Mouse (Mus musculus) midbrain, embryonic 14.5 days (tissue): ENCODE results near the gene Rcbtb2. TPM values are rescaled to one million over a fixed set of nuclear protein-coding genes. Genes with fewer than 3 reads are reported as not detected.

Experiments used
- ATAC-seq: fragments of 200-750 bp; cut with Nextera tagmentation; 2 replicates; pipeline ENCODE4 v1.8.0; 2017; ENCODE audit warnings: moderate number of reproducible peaks, moderate library complexity; ENCODE audit not compliant: low FRiP score, low TSS enrichment
- DNase-seq: peaks from one replicate; pipeline ENCODE4 v3.0.0-alpha.2; 2015
- H3K27ac ChIP-seq: fragments of 300-500 bp; sonication (generic); replicated peaks from 2 replicates; pipeline ENCODE4 v1.5.1; 2014; ENCODE audit warnings: mild to moderate bottlenecking, low read depth, low read length, moderate library complexity
- H3K27me3 ChIP-seq: fragments of 300-500 bp; sonication (generic); 2 replicates; pipeline ENCODE4 v1.6.1; 2014; ENCODE audit warnings: low read length, control low read depth, mixed read lengths; ENCODE audit not compliant: control insufficient read depth, insufficient read depth
- H3K36me3 ChIP-seq: fragments of 300-500 bp; sonication (generic); 2 replicates; pipeline ENCODE4 v1.6.1; 2014; ENCODE audit warnings: low read length, control low read depth; ENCODE audit not compliant: control insufficient read depth, insufficient read depth
- H3K4me1 ChIP-seq: fragments of 300-500 bp; sonication (generic); 2 replicates; pipeline ENCODE4 v1.6.1; 2014; ENCODE audit warnings: mild to moderate bottlenecking, antibody characterized with exemption, low read length, control low read depth; ENCODE audit not compliant: control insufficient read depth, insufficient read depth
- H3K4me2 ChIP-seq: fragments of 300-500 bp; sonication (generic); 2 replicates; pipeline ENCODE4 v1.6.1; 2014; ENCODE audit warnings: mild to moderate bottlenecking, low read length, moderate library complexity
- H3K4me3 ChIP-seq: fragments of 300-500 bp; sonication (generic); replicated peaks from 2 replicates; pipeline ENCODE4 v1.5.1; 2014; ENCODE audit warnings: low read depth, low read length
- H3K9ac ChIP-seq: fragments of 300-500 bp; sonication (generic); replicated peaks from 2 replicates; pipeline ENCODE4 v1.6.1; 2014; ENCODE audit warnings: mild to moderate bottlenecking, low read length, moderate library complexity
- H3K9me3 ChIP-seq: fragments of 300-500 bp; sonication (generic); 2 replicates; pipeline ENCODE4 v1.6.1; 2016; ENCODE audit warnings: low read length, control low read depth, mixed read lengths; ENCODE audit not compliant: control insufficient read depth
- WGBS: fragments of 180-500 bp; shearing (Covaris S2); extraction: QIAGEN DNeasy Blood & Tissue Kit; methylation state at CpG from one replicate; pipeline ENCODE4 v1.1.7; 2014; 5-methylcytosine and 5-hydroxymethylcytosine counted together
- polyA plus RNA-seq: library from polyadenylated mRNA; unstranded; fragments of >200 nt; fragmentation: Nextera tagmentation; extraction: Ambion mirVana; gene quantifications from 2 replicates; pipeline ENCODE4 v1.2.1, GENCODE M21; 2014

Gene Rcbtb2
- polyA plus RNA-seq, 1 experiment from 2014 or later: 80.0 TPM

DNA sequence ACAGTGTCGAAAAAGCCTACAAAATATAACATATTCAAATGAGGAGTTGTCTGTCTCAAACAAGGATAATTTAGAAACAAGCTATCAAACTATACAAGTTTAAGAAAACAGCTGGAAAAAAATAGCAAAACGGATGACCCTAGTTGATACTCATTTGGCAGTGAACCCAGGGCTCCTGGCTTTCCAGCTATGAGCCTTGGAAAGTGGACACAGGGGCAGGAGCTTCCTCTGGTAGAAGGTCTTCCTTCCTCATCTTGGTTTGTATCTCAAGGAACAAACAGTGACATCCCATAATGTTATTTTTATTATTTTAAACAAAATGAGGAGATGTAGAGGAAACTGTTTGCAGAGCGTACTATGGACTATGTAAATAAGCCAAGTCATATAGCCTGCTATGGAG, 25.3 kb downstream of the Rcbtb2 start:
- Histone ChIP-seq H3K27ac (no peak overlapping the region), H3K9me3 (no peaks in the 10 kb centered on the region), H3K4me3 (no peak overlapping the region), H3K4me1 (peaks cover 14% of the 10 kb centered on the region), H3K9ac (no peak overlapping the region), H3K36me3 (no peaks in the 10 kb centered on the region; the same call in 1 of the 2 replicates), H3K4me2 (no peak overlapping the region), H3K27me3 (no peaks in the 10 kb centered on the region)
- DNase-seq (no peak), ATAC-seq (no peak)
- 92% methylated on average over 3 of the region's 3 CpGs for WGBS

DNA sequence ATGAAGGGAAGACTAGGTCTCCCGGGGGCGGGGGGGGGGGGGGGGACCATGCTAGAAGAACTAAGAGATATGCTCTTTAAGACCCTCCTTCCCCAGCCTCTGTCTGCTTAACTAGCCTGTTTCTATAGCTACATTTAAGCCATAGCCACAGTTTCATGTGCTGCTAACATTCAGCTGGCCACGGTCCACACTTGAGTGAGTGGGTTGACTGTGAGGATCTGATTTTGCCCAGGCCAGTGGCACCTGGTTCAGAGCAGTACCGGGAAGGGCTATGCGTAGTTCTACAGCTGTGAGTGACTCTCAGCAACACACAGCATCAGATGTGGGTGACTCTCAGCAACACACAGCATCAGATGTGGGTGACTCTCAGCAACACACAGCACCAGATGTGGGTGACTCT, 38.5 kb downstream of the Rcbtb2 start:
- Histone ChIP-seq H3K4me3 (no peak overlapping the region), H3K27ac (no peak overlapping the region), H3K9me3 (no peaks in the 10 kb centered on the region), H3K4me1 (no peaks in the 10 kb centered on the region), H3K36me3 (peaks cover 59% of the 10 kb centered on the region), H3K27me3 (no peaks in the 10 kb centered on the region), H3K4me2 (no peak overlapping the region), H3K9ac (no peak overlapping the region)
- no peak for ATAC-seq
- DNase-seq: no peak
- WGBS: 91% methylated on average over 4 of the region's 5 CpGs

DNA sequence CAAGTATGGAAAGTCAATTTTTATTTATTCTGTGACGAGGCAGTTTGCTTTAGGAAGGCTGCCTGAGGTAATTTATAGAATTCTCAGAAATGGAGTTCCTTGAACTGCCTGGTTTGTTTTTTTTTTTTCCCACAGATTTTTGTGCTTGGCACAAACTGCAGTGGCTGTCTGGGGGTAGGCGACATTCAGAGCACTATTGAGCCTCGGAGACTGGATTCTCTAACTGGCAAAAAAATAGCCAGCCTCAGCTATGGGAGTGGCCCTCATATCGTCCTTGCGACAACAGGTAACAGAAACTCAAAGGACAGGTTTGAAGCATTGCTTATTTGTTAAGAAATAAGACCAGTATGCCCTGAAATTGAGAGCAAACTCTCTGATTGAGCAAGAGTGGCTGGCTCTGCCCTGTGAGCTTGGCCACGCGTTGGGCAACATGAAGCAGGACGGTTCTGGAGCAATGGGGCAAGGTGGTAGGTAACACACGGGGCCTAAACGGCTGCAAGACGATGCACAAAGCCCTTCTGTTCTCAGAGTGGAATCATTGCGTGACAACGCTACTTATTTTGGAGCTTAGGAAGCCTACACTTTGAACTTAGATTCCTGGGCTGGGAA, 39.5 kb downstream of the Rcbtb2 start:
- H3K4me3 ChIP-seq: no peak overlapping the region
- no peak for DNase-seq
- no peaks in the 10 kb centered on the region for H3K9me3 ChIP-seq
- ATAC-seq: no peak
- no peak overlapping the region for H3K27ac ChIP-seq
- no peaks in the 10 kb centered on the region for H3K27me3 ChIP-seq
- no peak overlapping the region for H3K4me2 ChIP-seq
- WGBS: 94% methylated on average over 13 of the region's 13 CpGs
- H3K9ac ChIP-seq: no peak overlapping the region
- peaks cover 63% of the 10 kb centered on the region for H3K36me3 ChIP-seq
- no peaks in the 10 kb centered on the region for H3K4me1 ChIP-seq

DNA sequence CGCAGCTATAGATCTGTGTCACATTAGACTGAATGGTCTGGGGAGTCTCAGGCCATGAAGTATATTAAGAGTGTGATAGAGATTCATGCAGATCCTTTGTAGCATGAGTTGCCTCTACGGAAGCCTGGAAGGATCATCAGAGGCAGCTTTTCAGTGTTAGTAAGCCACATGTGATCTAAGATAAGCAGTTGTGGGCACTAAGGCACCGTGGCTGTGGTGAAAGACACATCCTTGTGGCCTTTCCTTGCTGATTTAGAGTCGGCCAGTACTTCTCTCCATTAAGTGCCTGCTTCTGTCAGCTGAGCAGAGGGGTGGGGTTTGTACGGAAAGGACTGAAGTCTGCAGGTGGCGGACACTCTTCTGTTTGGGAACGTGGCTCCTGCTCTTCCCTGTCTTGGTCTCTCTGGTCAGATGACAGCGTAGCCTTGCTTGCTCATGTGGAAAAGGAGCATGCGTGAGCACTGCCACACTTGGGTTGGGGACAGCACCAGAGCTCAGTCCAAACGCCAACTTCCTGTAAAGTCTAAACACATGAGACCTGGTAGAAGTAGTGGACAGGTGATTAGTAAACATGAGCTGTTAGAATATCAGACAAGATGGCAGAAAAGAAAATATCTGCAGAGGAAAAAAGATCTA, 40.6 kb downstream of the Rcbtb2 start:
- no peak overlapping the region for H3K4me2 ChIP-seq
- H3K27ac ChIP-seq: no peak overlapping the region
- H3K4me3 ChIP-seq: no peak overlapping the region
- H3K9me3 ChIP-seq: no peaks in the 10 kb centered on the region
- no peaks in the 10 kb centered on the region for H3K4me1 ChIP-seq
- DNase-seq: no peak
- no peak overlapping the region for H3K9ac ChIP-seq
- 95% methylated on average over 10 of the region's 10 CpGs for WGBS
- H3K36me3 ChIP-seq: peaks cover 69% of the 10 kb centered on the region
- H3K27me3 ChIP-seq: no peaks in the 10 kb centered on the region
- no peak for ATAC-seq

DNA sequence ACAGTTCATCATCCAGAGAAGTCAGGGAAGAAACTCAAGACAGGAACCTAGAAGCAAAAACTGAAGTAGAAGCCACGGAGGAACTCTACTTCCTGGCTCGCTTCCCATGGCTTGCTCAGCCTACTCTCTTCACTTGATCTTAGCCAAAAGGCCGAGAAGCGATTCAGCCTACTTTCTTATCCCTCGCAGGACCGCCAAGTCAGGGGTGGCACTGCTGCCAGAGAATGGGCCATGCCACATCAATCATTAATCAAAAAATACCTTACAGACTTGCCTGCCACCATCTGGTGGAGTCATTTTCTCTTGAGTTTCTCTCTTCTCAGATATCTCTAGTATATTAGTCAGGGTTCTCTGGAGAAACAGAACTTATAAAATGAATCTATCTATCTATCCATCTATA, 42.3 kb downstream of the Rcbtb2 start:
- no peaks in the 10 kb centered on the region for H3K4me1 ChIP-seq
- no peaks in the 10 kb centered on the region for H3K9me3 ChIP-seq
- no peak overlapping the region for H3K4me3 ChIP-seq
- no peaks in the 10 kb centered on the region for H3K27me3 ChIP-seq
- 96% methylated on average over 6 of the region's 6 CpGs for WGBS
- H3K36me3 ChIP-seq: peaks cover 70% of the 10 kb centered on the region
- no peak for ATAC-seq
- DNase-seq: no peak
- no peak overlapping the region for H3K4me2 ChIP-seq
- H3K27ac ChIP-seq: no peak overlapping the region
- no peak overlapping the region for H3K9ac ChIP-seq

DNA sequence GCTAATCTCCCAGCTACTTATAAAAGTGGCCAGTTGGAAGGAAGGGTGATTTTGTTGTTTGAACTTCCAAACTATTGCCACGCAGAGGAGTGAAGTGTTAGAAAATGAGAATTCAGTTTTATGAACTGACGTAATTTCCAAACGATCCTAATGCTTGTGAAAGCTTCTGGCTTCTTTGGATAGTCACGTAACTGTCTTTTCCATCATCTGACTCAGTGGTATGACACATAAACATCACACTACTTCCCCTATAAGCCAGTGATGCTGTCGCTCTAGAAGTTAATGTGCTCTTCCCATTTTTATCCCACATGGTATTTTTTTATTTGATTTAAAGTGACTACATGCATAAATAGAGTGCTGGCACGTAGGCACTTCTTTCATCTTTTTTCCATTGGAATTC, 45.8 kb downstream of the Rcbtb2 start:
- no peak overlapping the region for H3K4me3 ChIP-seq
- 95% methylated on average over 6 of the region's 6 CpGs for WGBS

DNA sequence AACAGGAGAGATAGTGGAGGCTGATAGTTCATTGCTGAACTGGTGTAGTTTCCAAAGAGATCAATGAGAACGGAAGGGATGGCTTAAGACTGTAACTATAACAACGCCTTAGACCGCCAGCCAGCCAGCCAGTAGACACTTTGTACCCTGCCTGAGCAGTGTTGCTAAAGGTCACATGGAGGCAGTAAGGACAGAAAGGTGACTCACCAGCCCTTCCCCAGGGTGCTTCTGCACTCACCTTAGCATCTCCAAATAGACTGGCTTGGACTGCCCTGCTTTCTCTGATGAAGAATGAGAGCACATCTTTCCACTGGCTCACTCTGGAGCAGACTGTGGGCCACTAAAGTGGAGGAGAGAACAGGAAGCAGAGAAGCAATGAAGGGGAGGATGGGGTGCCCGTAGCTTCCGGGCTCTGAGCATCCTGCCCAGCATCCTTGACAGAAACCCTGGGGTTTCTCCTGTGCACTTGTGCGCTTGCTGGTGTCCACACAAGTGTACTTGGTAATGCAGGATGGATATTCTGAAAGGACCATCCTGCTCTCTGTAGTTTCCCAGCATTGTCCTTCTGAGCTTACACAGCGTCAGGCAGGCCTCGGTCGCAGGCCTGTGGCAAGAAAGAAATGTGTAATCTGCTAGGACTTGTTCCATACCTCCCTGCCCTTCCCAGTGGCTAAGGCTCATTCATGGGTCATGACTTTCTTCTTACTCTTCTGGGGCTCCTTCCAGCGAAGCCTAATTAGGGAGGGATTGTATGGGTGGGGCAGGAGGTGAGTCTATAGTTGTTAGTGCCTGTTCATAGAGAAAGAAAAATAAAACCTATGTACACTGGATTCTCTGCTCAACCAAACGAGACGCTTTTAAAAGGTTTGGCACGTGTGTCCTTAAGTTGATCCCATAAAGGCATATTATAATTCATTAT, 47.3 kb downstream of the Rcbtb2 start:
- H3K9ac ChIP-seq: no peak overlapping the region
- H3K27ac ChIP-seq: no peak overlapping the region
- H3K4me1 ChIP-seq: no peaks in the 10 kb centered on the region
- H3K4me3 ChIP-seq: no peak overlapping the region
- ATAC-seq (no peak), DNase-seq (no peak)
- WGBS: 85% methylated on average over 13 of the region's 13 CpGs
- H3K36me3 ChIP-seq: peaks cover 73% of the 10 kb centered on the region
- H3K27me3 ChIP-seq: no peaks in the 10 kb centered on the region
- no peak overlapping the region for H3K4me2 ChIP-seq
- H3K9me3 ChIP-seq: no peaks in the 10 kb centered on the region

More for the DNA sequence above, 45.8 kb downstream of the Rcbtb2 start:
- peaks cover 71% of the 10 kb centered on the region for H3K36me3 ChIP-seq
- H3K27me3 ChIP-seq: no peaks in the 10 kb centered on the region
- H3K4me1 ChIP-seq: no peaks in the 10 kb centered on the region
- DNase-seq (no peak), ATAC-seq (no peak)
- no peaks in the 10 kb centered on the region for H3K9me3 ChIP-seq
- no peak overlapping the region for H3K4me2 ChIP-seq
- no peak overlapping the region for H3K27ac ChIP-seq
- no peak overlapping the region for H3K9ac ChIP-seq

DNA sequence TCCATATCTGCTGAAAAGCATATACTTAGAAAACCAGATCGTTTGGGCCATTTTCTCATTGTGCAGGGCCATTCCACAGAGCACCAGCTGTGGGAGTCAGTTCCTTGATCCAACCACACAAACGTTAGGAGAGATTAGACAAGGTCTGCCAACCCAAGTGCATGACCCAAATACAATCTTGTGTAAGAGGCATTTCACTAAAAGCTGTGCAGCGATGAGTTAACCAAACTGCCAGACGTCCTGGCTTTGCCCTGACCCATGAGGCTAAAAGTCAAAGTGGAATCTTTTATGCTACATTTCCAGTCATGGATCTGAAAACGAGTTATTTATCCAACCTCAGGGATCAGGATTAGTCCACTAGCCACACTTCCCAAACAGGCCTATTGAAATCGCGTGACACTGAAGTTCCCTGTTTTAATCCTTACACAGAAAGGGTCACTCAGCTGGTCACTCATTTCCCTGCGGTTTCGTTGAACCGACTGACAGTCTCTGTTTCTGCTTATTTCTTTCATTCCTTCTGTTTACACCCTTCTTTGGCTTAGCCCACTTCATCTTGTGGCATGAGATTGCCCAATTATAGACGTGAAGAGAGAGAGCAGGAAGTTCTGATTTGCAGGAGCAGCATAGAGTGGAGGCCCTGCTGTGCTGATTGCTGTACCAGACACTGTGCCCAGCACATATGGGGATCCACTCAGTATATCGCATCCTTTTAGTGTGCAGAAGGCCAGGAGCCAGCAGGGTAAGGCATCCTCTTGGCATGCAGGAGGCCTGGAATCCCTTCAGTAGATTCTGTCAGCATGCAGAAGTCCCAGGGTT, 49.6 kb downstream of the Rcbtb2 start:
- H3K9ac ChIP-seq: no peak overlapping the region
- ATAC-seq (no peak), DNase-seq (no peak)
- no peaks in the 10 kb centered on the region for H3K27me3 ChIP-seq
- H3K9me3 ChIP-seq: no peaks in the 10 kb centered on the region
- H3K36me3 ChIP-seq: peaks cover 72% of the 10 kb centered on the region
- H3K4me3 ChIP-seq: no peak overlapping the region
- H3K4me1 ChIP-seq: no peaks in the 10 kb centered on the region
- WGBS: 58% methylated on average over 12 of the region's 12 CpGs
- H3K4me2 ChIP-seq: no peak overlapping the region
- no peak overlapping the region for H3K27ac ChIP-seq
